Mouse (Mus musculus): ENCODE measurements at regions not wholly inside any gene's neighbourhood (a gene's known extent, or its start where the extent isn't known, plus 50 kb on each side); places are given as distances from the start of the nearest gene placed in this dataset.

DNA sequence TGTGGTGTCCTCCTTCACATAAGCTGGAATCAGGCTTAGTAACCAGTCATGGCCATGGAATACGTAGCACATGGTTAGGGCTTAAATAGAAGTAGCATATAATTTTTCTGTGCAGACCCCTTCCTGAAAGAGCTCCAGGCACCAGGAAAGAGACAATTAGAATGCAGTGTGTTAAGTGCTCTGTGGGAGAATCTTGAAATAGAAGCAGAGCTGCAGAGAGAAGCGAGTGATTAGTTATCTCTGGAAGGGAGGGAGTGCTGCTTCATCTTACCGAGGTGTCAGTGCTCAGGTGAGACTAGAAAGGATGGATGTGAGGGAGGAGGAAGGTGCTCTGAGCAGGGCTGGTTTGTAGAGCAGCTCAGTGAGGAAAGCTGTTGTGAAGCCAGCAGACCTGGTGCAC is 112.9 kb upstream of the Mycn start:
- H3K4me1 ChIP-seq (ENCODE audit: control insufficient read depth, insufficient read depth, low read length), result peaks cover 5% of the 10 kb centered on the region
- no peaks in the 10 kb centered on the region for H3K9me3 ChIP-seq (ENCODE audit: control insufficient read depth, low read length)
- no peak overlapping the region for H3K4me3 ChIP-seq (ENCODE audit: low read depth, low read length)
- no peak for ATAC-seq (ENCODE audit: low read depth)
- no peak overlapping the region for H3K9ac ChIP-seq (replicated peaks; ENCODE audit: low read depth, low read length)
- 72% methylated on average over 3 of the region's 3 CpGs for WGBS
- no peaks in the 10 kb centered on the region for H3K36me3 ChIP-seq (ENCODE audit: control insufficient read depth, insufficient read depth, low read length)
- H3K4me2 ChIP-seq (ENCODE audit: low read depth, low read length), result no peak overlapping the region
- H3K27ac ChIP-seq (ENCODE audit: low read depth, low read length), result no peak overlapping the region
- H3K27me3 ChIP-seq (ENCODE audit: control insufficient read depth, insufficient read depth, low read length), result no peaks in the 10 kb centered on the region

DNA sequence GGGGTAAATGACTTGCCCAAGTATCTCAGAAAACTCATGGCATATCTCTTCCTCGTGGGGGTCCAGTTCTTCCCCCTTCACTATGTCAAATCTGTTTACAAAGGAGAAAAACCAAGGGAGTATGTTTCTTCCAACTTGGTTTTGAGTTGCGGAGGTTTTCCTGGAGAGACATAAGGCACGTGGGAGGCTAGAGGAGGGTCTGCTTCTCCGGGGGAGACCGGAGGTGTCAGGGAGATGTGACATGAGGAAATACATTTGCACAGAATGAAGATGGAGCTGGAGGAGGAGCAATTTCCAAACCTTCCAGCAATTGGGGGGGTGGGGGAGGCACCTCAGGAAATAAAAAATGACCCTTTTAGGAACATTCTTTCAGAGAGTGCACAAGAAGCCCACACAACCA is 112.0 kb upstream of the Mycn start:
- H3K27me3 ChIP-seq (ENCODE audit: control insufficient read depth, insufficient read depth, low read length), result no peaks in the 10 kb centered on the region
- 78% methylated on average over 5 of the region's 5 CpGs for WGBS
- H3K36me3 ChIP-seq (ENCODE audit: control insufficient read depth, insufficient read depth, low read length), result no peaks in the 10 kb centered on the region
- no peak overlapping the region for H3K4me3 ChIP-seq (ENCODE audit: low read depth, low read length)
- peaks cover 9% of the 10 kb centered on the region for H3K4me1 ChIP-seq (ENCODE audit: control insufficient read depth, insufficient read depth, low read length)
- ATAC-seq (ENCODE audit: low read depth), result no peak
- H3K27ac ChIP-seq (ENCODE audit: low read depth, low read length), result no peak overlapping the region
- no peak overlapping the region for H3K4me2 ChIP-seq (ENCODE audit: low read depth, low read length)
- H3K9ac ChIP-seq (replicated peaks; ENCODE audit: low read depth, low read length), result no peak overlapping the region
- H3K9me3 ChIP-seq (ENCODE audit: control insufficient read depth, low read length), result no peaks in the 10 kb centered on the region

DNA sequence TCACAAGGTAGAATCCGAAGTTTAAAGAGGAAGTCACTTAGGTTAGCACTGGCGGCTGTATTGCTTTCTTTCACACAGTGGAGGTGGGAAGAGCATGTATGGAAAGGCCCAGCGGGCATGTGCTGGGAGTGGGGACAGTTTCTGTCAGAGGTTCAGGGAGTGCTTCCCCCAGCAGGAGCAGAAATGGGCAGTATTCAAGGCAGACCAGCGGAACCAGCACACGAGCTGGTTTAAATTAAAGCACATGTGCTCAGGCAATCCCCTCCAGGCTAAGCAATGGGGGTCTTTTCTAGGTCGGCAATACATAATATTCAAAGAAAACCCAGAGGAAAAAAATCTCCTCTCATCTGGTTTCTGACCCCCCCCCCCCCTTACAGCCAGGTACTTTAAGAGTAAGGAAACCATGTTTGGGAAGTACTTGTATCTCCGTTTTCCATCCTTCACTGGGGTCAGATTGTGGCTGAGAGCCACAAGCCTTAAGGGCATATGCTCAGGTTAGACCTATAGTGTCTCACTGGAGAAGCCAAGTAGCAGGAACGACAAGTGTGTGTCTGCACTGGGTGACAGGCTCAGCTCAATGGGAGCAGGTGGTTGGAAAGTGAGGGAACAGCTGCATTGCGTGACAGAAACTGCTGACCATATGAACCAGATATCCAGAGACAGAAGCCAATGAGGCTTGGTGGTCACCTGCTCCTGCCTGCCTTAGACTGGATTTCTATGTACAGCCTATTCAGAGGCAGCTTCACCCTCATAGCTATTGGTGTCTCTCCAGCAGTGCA is 111.3 kb upstream of the Mycn start:
- 69% methylated on average over 9 of the region's 9 CpGs for WGBS
- no peak for ATAC-seq (ENCODE audit: low read depth)
- peaks cover 9% of the 10 kb centered on the region for H3K4me1 ChIP-seq (ENCODE audit: control insufficient read depth, insufficient read depth, low read length)
- no peak overlapping the region for H3K4me3 ChIP-seq (ENCODE audit: low read depth, low read length)
- H3K9me3 ChIP-seq (ENCODE audit: control insufficient read depth, low read length), result no peaks in the 10 kb centered on the region
- H3K27me3 ChIP-seq (ENCODE audit: control insufficient read depth, insufficient read depth, low read length), result no peaks in the 10 kb centered on the region
- no peak overlapping the region for H3K4me2 ChIP-seq (ENCODE audit: low read depth, low read length)
- no peaks in the 10 kb centered on the region for H3K36me3 ChIP-seq (ENCODE audit: control insufficient read depth, insufficient read depth, low read length)
- no peak overlapping the region for H3K9ac ChIP-seq (replicated peaks; ENCODE audit: low read depth, low read length)
- H3K27ac ChIP-seq (ENCODE audit: low read depth, low read length), result no peak overlapping the region

DNA sequence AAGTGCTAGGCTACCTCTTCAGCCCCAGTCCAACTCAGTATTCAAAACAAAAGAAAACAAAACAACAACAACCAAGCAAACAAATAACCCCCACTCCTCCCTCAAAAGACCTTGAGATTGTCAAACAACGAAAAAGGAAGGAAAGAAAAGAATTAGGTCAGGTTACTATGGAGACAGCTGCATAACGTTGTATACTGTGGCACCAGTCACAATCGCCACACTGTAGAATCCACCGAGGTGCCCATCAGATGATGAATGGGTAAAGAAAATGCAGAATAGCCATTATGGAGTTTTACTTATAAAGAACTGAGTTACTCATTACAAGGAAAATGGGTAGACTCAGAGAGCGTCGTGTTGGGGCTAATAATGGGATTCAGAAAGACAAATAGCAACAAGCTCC is 110.5 kb upstream of the Mycn start:
- no peaks in the 10 kb centered on the region for H3K27me3 ChIP-seq (ENCODE audit: control insufficient read depth, insufficient read depth, low read length)
- peaks cover 9% of the 10 kb centered on the region for H3K4me1 ChIP-seq (ENCODE audit: control insufficient read depth, insufficient read depth, low read length)
- H3K36me3 ChIP-seq (ENCODE audit: control insufficient read depth, insufficient read depth, low read length), result no peaks in the 10 kb centered on the region
- WGBS, result 46% methylated on average over 6 of the region's 6 CpGs
- H3K27ac ChIP-seq (ENCODE audit: low read depth, low read length), result no peak overlapping the region
- no peak for ATAC-seq (ENCODE audit: low read depth)
- H3K9me3 ChIP-seq (ENCODE audit: control insufficient read depth, low read length), result no peaks in the 10 kb centered on the region
- no peak overlapping the region for H3K4me3 ChIP-seq (ENCODE audit: low read depth, low read length)
- no peak overlapping the region for H3K9ac ChIP-seq (replicated peaks; ENCODE audit: low read depth, low read length)
- no peak overlapping the region for H3K4me2 ChIP-seq (ENCODE audit: low read depth, low read length)

DNA sequence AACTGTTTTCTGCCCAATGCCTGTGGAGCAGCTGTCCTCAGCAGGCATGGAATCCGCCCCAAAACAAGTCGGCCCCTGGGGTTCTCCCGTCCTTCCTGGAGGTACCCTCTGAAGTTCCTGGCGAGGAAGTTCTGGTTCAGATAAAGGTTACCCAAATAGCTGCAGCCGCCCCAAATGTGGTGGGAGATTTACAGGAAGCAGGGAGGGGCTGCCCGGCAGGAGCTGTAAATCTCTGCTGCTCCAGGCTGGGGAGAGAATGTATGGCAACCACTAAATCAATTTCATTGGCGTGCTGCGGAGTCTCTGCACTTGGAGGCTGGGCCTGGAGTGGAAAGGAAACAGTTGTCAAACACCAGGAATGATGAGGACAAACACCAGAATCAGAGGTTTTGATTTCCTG is 107.9 kb upstream of the Mycn start:
- H3K9me3 ChIP-seq (ENCODE audit: control insufficient read depth, low read length), result no peaks in the 10 kb centered on the region
- WGBS, result 9% methylated on average over 8 of the region's 8 CpGs
- H3K4me3 ChIP-seq (ENCODE audit: low read depth, low read length), result no peak overlapping the region
- peaks cover 9% of the 10 kb centered on the region for H3K4me1 ChIP-seq (ENCODE audit: control insufficient read depth, insufficient read depth, low read length)
- no peaks in the 10 kb centered on the region for H3K36me3 ChIP-seq (ENCODE audit: control insufficient read depth, insufficient read depth, low read length)
- H3K27ac ChIP-seq (ENCODE audit: low read depth, low read length), result no peak overlapping the region
- no peak overlapping the region for H3K9ac ChIP-seq (replicated peaks; ENCODE audit: low read depth, low read length)
- no peaks in the 10 kb centered on the region for H3K27me3 ChIP-seq (ENCODE audit: control insufficient read depth, insufficient read depth, low read length)
- ATAC-seq (ENCODE audit: low read depth), result peak; percentile 72; the same call in 1 of the 2 replicates
- no peak overlapping the region for H3K4me2 ChIP-seq (ENCODE audit: low read depth, low read length)

DNA sequence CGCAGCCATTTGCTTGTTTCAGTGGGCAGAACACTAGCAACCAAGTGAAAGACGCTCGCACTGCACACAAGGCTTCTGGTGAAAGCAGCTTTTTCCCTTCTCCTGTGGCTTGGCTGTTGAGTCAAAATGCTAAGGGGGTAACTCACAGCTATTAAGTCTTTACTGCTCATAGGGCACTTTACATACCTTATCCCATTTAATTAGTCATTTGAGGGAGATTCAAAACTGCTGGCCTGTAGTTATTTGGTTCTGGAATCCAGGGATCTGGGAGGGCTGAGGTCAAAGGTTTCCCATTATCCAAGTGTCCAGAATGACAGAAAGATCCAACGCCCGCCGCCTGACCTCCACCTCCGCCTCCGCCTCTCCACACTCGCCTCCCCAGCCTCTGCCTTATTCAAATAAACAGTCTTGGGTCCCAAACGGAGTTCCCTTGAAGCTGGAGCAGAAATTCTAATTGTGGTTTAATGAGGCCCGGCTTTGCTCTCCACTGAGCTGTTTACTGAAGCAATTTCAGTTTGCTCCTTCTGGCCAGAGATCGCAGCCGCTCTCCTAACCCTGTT is 106.5 kb upstream of the Mycn start:
- H3K9ac ChIP-seq (replicated peaks; ENCODE audit: low read depth, low read length), result no peak overlapping the region
- H3K27me3 ChIP-seq (ENCODE audit: control insufficient read depth, insufficient read depth, low read length), result no peaks in the 10 kb centered on the region
- ATAC-seq (ENCODE audit: low read depth), result 0 out of 2 replicates have a peak, but pooled peaks have one; percentile 10
- peaks cover 9% of the 10 kb centered on the region for H3K4me1 ChIP-seq (ENCODE audit: control insufficient read depth, insufficient read depth, low read length)
- no peaks in the 10 kb centered on the region for H3K36me3 ChIP-seq (ENCODE audit: control insufficient read depth, insufficient read depth, low read length)
- H3K27ac ChIP-seq (ENCODE audit: low read depth, low read length), result no peak overlapping the region; the same call in 1 of the 2 replicates
- H3K4me2 ChIP-seq (ENCODE audit: low read depth, low read length), result no peak overlapping the region
- 32% methylated on average over 13 of the region's 13 CpGs for WGBS
- no peak overlapping the region for H3K4me3 ChIP-seq (ENCODE audit: low read depth, low read length)
- H3K9me3 ChIP-seq (ENCODE audit: control insufficient read depth, low read length), result no peaks in the 10 kb centered on the region

DNA sequence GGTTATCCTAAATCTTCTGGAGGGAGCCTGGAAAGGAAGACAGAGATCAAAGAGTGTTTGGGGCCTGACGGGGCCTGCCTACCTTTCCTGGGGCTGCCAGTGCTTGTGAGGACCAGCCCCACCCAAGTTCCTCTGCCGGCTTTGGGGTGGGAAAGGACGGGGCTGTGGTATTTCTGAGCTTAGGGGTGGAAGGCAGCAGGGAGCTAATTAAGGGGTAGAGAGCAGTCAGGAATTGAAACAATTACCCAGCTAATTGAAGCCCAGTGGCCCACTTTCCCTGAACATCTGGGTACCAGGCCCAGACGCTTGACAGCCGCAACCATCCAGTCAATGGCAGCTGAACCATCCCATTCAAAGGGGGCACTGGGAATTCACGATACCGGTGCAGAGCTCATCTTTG is 101.2 kb upstream of the Mycn start:
- no peaks in the 10 kb centered on the region for H3K36me3 ChIP-seq (ENCODE audit: control insufficient read depth, insufficient read depth, low read length)

DNA sequence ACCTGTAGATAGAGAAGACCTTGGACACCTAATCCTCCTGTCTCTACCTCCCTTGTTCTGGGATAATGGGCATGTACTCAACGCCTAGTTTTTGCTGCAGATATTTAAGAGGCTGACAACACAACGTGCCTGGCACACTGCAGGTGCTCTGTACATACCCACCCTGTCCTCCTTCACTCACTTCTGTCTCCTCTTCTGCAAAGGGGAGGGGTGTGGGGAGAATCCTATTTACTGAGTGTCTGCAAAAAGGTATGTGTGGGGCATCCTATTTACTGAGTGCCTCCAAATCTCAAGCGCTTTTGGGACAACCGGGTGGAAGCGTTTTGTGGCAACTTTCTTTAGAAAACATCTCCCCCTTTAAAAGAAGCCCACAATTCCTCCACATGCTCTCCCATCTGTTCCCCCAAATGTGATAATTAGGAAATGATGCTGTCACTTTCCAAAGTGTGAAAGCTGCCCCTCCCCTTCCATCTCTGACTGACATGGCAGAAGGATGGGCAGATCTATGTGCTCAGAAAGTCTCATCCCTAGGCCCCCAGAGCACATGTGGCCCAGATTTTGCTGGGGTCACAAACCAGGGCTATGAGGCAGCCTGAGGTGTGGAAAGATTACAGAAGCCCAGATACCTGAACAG is 93.5 kb upstream of the Mycn start:
- no peak overlapping the region for H3K4me2 ChIP-seq (ENCODE audit: low read depth, low read length)
- H3K4me3 ChIP-seq (ENCODE audit: low read depth, low read length), result no peak overlapping the region
- WGBS, result 88% methylated on average over 5 of the region's 5 CpGs
- no peak for ATAC-seq (ENCODE audit: low read depth)
- H3K9me3 ChIP-seq (ENCODE audit: control insufficient read depth, low read length), result no peaks in the 10 kb centered on the region
- no peaks in the 10 kb centered on the region for H3K36me3 ChIP-seq (ENCODE audit: control insufficient read depth, insufficient read depth, low read length)
- no peak overlapping the region for H3K27ac ChIP-seq (ENCODE audit: low read depth, low read length)
- H3K9ac ChIP-seq (replicated peaks; ENCODE audit: low read depth, low read length), result no peak overlapping the region
- no peaks in the 10 kb centered on the region for H3K27me3 ChIP-seq (ENCODE audit: control insufficient read depth, insufficient read depth, low read length)
- no peaks in the 10 kb centered on the region for H3K4me1 ChIP-seq (ENCODE audit: control insufficient read depth, insufficient read depth, low read length)

More for the DNA sequence above, 101.2 kb upstream of the Mycn start:
- WGBS, result 36% methylated on average over 7 of the region's 7 CpGs
- Histone ChIP-seq H3K27ac (ENCODE audit: low read depth, low read length) (no peak overlapping the region), H3K27me3 (ENCODE audit: control insufficient read depth, insufficient read depth, low read length) (no peaks in the 10 kb centered on the region), H3K9ac (replicated peaks; ENCODE audit: low read depth, low read length) (no peak overlapping the region), H3K4me1 (ENCODE audit: control insufficient read depth, insufficient read depth, low read length) (no peaks in the 10 kb centered on the region), H3K4me2 (ENCODE audit: low read depth, low read length) (no peak overlapping the region), H3K4me3 (ENCODE audit: low read depth, low read length) (no peak overlapping the region), H3K9me3 (ENCODE audit: control insufficient read depth, low read length) (no peaks in the 10 kb centered on the region)
- ATAC-seq (ENCODE audit: low read depth), result no peak

DNA sequence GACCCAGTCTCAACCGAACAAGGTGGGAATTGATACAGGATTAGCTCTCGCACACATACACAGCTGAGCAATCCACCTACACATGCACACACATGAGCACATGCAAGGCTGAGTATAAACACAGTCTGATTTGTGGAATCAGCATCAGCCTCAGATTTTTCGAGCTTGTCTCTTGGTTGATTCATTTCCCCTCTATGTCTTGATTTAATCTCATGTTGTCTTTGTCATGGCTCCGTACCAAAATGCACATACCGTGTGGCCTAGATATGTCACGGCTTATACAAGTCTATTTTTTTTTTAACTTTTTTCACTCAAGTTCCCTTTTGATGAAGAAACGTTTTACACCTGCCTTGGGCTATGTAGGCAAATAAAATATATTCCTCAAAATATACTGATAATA is 88.6 kb upstream of the Mycn start:
- Histone ChIP-seq H3K4me1 (ENCODE audit: control insufficient read depth, insufficient read depth, low read length) (no peaks in the 10 kb centered on the region), H3K27me3 (ENCODE audit: control insufficient read depth, insufficient read depth, low read length) (no peaks in the 10 kb centered on the region), H3K36me3 (ENCODE audit: control insufficient read depth, insufficient read depth, low read length) (no peaks in the 10 kb centered on the region), H3K4me2 (ENCODE audit: low read depth, low read length) (no peak overlapping the region), H3K9ac (replicated peaks; ENCODE audit: low read depth, low read length) (no peak overlapping the region), H3K9me3 (ENCODE audit: control insufficient read depth, low read length) (no peaks in the 10 kb centered on the region), H3K27ac (ENCODE audit: low read depth, low read length) (no peak overlapping the region), H3K4me3 (ENCODE audit: low read depth, low read length) (no peak overlapping the region)
- WGBS, result 86% methylated on average over 7 of the region's 7 CpGs
- no peak for ATAC-seq (ENCODE audit: low read depth)

Data from neural tube, embryonic 14.5 days (tissue).